Mouse (Mus musculus) T-helper 2 cell (primary cell): ENCODE results near the gene Mbd6.
"Not testable (repeated sequence)": the region's sequence is repeated elsewhere in the genome, so short reads cannot be mapped to it uniquely, and the experiment has no call there.

Experiments used
- in situ Hi-C: fragments of 300-600 bp; cut with MboI, MseI; formaldehyde crosslinking; loops from one replicate; pipeline ENCODE4 v1.15.1; 2025; ENCODE audit warnings: high pct_unique_total_duplicates

Mbd6 gene

GRCm38 (mm10) chr10:127313516-127313915 is 24.7 kb upstream of the Mbd6 start:
- in situ Hi-C loops, result not testable (repeated sequence)

GRCm38 (mm10) chr10:127312858-127313257 is 24.0 kb upstream of the Mbd6 start:
- in situ Hi-C loops, result no loop called here

- in situ Hi-C loops, result no loop called here
Observed at GRCm38 (mm10) chr10:127312356-127312676, 23.5 kb upstream of the Mbd6 start.

GRCm38 (mm10) chr10:127311476-127312355 is 22.9 kb upstream of the Mbd6 start, which contains the start of gene Mars:
Mars (minus strand) TSS chr10:127311786.
- in situ Hi-C loops, result no loop called here

GRCm38 (mm10) chr10:127310523-127311475 is 22.0 kb upstream of the Mbd6 start:
- in situ Hi-C loops, result no loop called here

- in situ Hi-C loops, result not testable (repeated sequence)
Observed at GRCm38 (mm10) chr10:127309167-127309566, 20.3 kb upstream of the Mbd6 start.

- in situ Hi-C loops, result no loop called here
Observed at GRCm38 (mm10) chr10:127303136-127303535, 14.3 kb upstream of the Mbd6 start.

- in situ Hi-C loops, result no loop called here
Observed at GRCm38 (mm10) chr10:127300361-127300760, 11.5 kb upstream of the Mbd6 start.

GRCm38 (mm10) chr10:127297015-127297871 is 8.4 kb upstream of the Mbd6 start:
- in situ Hi-C loops, result no loop called here

GRCm38 (mm10) chr10:127295986-127296794 is 7.4 kb upstream of the Mbd6 start:
- in situ Hi-C loops, result no loop called here

GRCm38 (mm10) chr10:127294895-127295510 is 6.2 kb upstream of the Mbd6 start:
- in situ Hi-C loops, result no loop called here

GRCm38 (mm10) chr10:127293590-127294113 is 4.8 kb upstream of the Mbd6 start:
- in situ Hi-C loops, result no loop called here

GRCm38 (mm10) chr10:127292987-127293538 is 4.2 kb upstream of the Mbd6 start:
- in situ Hi-C loops, result no loop called here

- in situ Hi-C loops, result no loop called here
Observed at GRCm38 (mm10) chr10:127291881-127292638, 3.2 kb upstream of the Mbd6 start.

- in situ Hi-C loops, result no loop called here
Observed at GRCm38 (mm10) chr10:127290930-127291880, 2.4 kb upstream of the Mbd6 start.

GRCm38 (mm10) chr10:127290307-127290929 is 1.6 kb upstream of the Mbd6 start:
- in situ Hi-C loops, result no loop called here

- in situ Hi-C loops, result no loop called here
Observed at GRCm38 (mm10) chr10:127289573-127290191, 864 bp upstream of the Mbd6 start.
